Mouse (Mus musculus): ENCODE measurements at regions not wholly inside any gene's neighbourhood (a gene's known extent, or its start where the extent isn't known, plus 50 kb on each side); places are given as distances from the start of the nearest gene placed in this dataset.

DNA sequence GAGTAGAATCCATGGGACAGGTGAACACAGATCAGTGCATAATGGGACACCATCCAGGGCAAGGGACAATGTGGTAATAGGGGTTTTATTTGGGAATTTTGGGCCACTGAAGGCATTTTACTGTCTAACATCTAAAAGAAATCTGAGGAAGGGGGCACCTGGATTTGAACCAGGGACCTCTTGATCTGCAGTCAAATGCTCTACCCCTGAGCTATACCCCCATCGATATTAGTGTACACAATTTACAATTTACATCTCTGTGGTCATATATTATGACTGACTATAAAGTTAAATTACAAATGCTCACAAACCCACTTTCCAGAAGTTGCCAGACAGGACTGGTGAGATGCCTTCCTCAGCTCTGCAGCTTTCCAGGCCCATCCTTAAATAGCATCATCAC, 143.4 kb upstream of the Krba1 start:
- no peak for TF ChIP-seq CTCF (IDR thresholded peaks at IDR 0.05; ENCODE audit: control insufficient read depth, insufficient read depth, insufficient replicate concordance, low read depth, low read length)
- no peak for TF ChIP-seq POLR2A (IDR thresholded peaks at IDR 0.05; ENCODE audit: control insufficient read depth, low read depth, low read length)
